Comparison of ENCODE assay signal across 8 mouse cellular contexts in the genomic region with DNA sequence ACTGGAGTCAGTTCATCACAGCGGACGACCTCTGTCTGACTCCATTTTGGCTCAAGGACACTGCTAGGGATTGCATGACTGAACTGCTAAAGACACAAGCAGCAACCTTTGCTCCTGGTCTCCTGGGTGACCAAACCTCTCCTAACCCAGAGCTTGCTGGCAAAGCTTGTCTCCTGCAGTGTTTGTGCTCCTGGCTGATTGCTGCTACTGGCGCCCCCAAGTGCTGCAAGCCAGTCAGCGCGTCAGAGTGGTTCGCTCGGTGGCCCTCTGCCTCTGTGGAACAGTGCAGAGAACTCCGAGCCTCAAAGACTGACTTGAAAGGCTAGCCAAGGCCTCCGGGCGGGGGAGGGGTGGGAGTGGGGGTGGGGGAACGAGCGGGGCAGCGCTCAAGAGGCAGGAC. TPM values are rescaled to one million over a fixed set of nuclear protein-coding genes. Genes with fewer than 3 reads are reported as not detected.
DNase-seq lines count a peak whose midpoint lies in the region; ATAC-seq lines count a peak whose summit lies in the region.

No protein-coding gene starts in this region.

- no peaks in the 10 kb centered on the region for H3K36me3 ChIP-seq in embryonic facial prominence, embryonic 11.5 days (replicated peaks; ENCODE audit: control insufficient read depth, insufficient read depth, low read depth, low read length)
- no peaks in the 10 kb centered on the region for H3K36me3 ChIP-seq in heart, embryonic 12.5 days
- H3K36me3 ChIP-seq in kidney, embryonic 16.5 days (ENCODE audit: insufficient read depth, low read length), result no peaks in the 10 kb centered on the region
- no peaks in the 10 kb centered on the region for H3K36me3 ChIP-seq in limb, embryonic 13.5 days
- H3K36me3 ChIP-seq in midbrain, embryonic 12.5 days, result no peaks in the 10 kb centered on the region

- no peaks in the 10 kb centered on the region for H3K9me3 ChIP-seq in embryonic facial prominence, embryonic 11.5 days (replicated peaks; ENCODE audit: control insufficient read depth, low read length)
- H3K9me3 ChIP-seq in heart, embryonic 12.5 days (replicated peaks), result no peaks in the 10 kb centered on the region
- no peaks in the 10 kb centered on the region for H3K9me3 ChIP-seq in kidney, embryonic 16.5 days (ENCODE audit: low read length)
- no peaks in the 10 kb centered on the region for H3K9me3 ChIP-seq in limb, embryonic 13.5 days
- no peaks in the 10 kb centered on the region for H3K9me3 ChIP-seq in midbrain, embryonic 12.5 days

- peaks cover 3% of the 10 kb centered on the region; the same call in 1 of the 2 replicates for H3K4me1 ChIP-seq in embryonic facial prominence, embryonic 11.5 days (ENCODE audit: control insufficient read depth, insufficient read depth, low read length)
- H3K4me1 ChIP-seq in heart, embryonic 12.5 days (replicated peaks), result peaks cover 18% of the 10 kb centered on the region; the same call in 1 of the 2 replicates
- H3K4me1 ChIP-seq in kidney, embryonic 16.5 days (ENCODE audit: insufficient read depth, low read length), result peaks cover 23% of the 10 kb centered on the region
- peaks cover 17% of the 10 kb centered on the region for H3K4me1 ChIP-seq in limb, embryonic 13.5 days
- H3K4me1 ChIP-seq in midbrain, embryonic 12.5 days, result peaks cover 30% of the 10 kb centered on the region

- peak; percentile 57; the same call in 1 of the 2 replicates for ATAC-seq in cerebellum, adult (ENCODE audit: insufficient number of reproducible peaks, low FRiP score, low TSS enrichment)
- ATAC-seq in embryonic facial prominence, embryonic 11.5 days (replicated peaks; ENCODE audit: insufficient number of reproducible peaks, low FRiP score, low TSS enrichment, low read depth), result peak; percentile 46
- ATAC-seq in heart, embryonic 12.5 days (ENCODE audit: insufficient number of reproducible peaks, low FRiP score), result peak; percentile 63; the same call in 1 of the 2 replicates
- ATAC-seq in kidney, embryonic 16.5 days (ENCODE audit: low FRiP score, low TSS enrichment), result peak; percentile 92
- ATAC-seq in limb, embryonic 13.5 days (ENCODE audit: low FRiP score, low read depth), result peak; percentile 64
- peak; percentile 72 for ATAC-seq in midbrain, embryonic 12.5 days (ENCODE audit: low FRiP score, low read depth)

- WGBS in embryonic facial prominence, embryonic 11.5 days, result 3% methylated on average over 13 of the region's 13 CpGs
- 5% methylated on average over 13 of the region's 13 CpGs for WGBS in heart, embryonic 12.5 days
- 6% methylated on average over 12 of the region's 13 CpGs for WGBS in kidney, embryonic 16.5 days
- WGBS in limb, embryonic 13.5 days, result 2% methylated on average over 13 of the region's 13 CpGs
- WGBS in midbrain, embryonic 12.5 days, result 2% methylated on average over 13 of the region's 13 CpGs

- H3K27ac ChIP-seq in embryonic facial prominence, embryonic 11.5 days (replicated peaks; ENCODE audit: low read depth, low read length), result no peak overlapping the region
- no peak overlapping the region for H3K27ac ChIP-seq in heart, embryonic 12.5 days (ENCODE audit: poor library complexity, severe bottlenecking)
- H3K27ac ChIP-seq in kidney, embryonic 16.5 days (ENCODE audit: low read length), result no peak overlapping the region
- peak overlapping the region; percentile 88 for H3K27ac ChIP-seq in limb, embryonic 13.5 days
- H3K27ac ChIP-seq in midbrain, embryonic 12.5 days (replicated peaks), result no peak overlapping the region

- H3K9ac ChIP-seq in embryonic facial prominence, embryonic 11.5 days (replicated peaks; ENCODE audit: low read length), result peak overlapping the region; percentile 60; the same call in 1 of the 2 replicates
- no peak overlapping the region for H3K9ac ChIP-seq in heart, embryonic 12.5 days
- peak overlapping the region; percentile 36 for H3K9ac ChIP-seq in kidney, embryonic 16.5 days (replicated peaks; ENCODE audit: low read length)
- H3K9ac ChIP-seq in limb, embryonic 13.5 days, result peak overlapping the region; percentile 80
- 0 out of 2 replicates have a peak overlapping the region, but pooled peaks have one; percentile 8 for H3K9ac ChIP-seq in midbrain, embryonic 12.5 days (replicated peaks)

- peak overlapping the region; percentile 54 for H3K4me3 ChIP-seq in embryonic facial prominence, embryonic 11.5 days (ENCODE audit: low read depth, low read length)
- peak overlapping the region; percentile 46 for H3K4me3 ChIP-seq in heart, embryonic 12.5 days
- peak overlapping the region; percentile 59 for H3K4me3 ChIP-seq in kidney, embryonic 16.5 days (ENCODE audit: low read length)
- H3K4me3 ChIP-seq in limb, embryonic 13.5 days, result peak overlapping the region; percentile 66
- H3K4me3 ChIP-seq in midbrain, embryonic 12.5 days, result peak overlapping the region; percentile 52

- H3K4me2 ChIP-seq in embryonic facial prominence, embryonic 11.5 days (ENCODE audit: low read depth, low read length), result peak overlapping the region; percentile 91
- peak overlapping the region; percentile 94 for H3K4me2 ChIP-seq in heart, embryonic 12.5 days
- H3K4me2 ChIP-seq in kidney, embryonic 16.5 days (replicated peaks; ENCODE audit: low read depth, low read length), result peak overlapping the region; percentile 97
- peak overlapping the region; percentile 89 for H3K4me2 ChIP-seq in limb, embryonic 13.5 days (replicated peaks)
- H3K4me2 ChIP-seq in midbrain, embryonic 12.5 days (replicated peaks), result peak overlapping the region; percentile 93

- peaks cover 3% of the 10 kb centered on the region; the same call in 1 of the 2 replicates for H3K27me3 ChIP-seq in embryonic facial prominence, embryonic 11.5 days (ENCODE audit: control insufficient read depth, insufficient read depth, low read length)
- H3K27me3 ChIP-seq in heart, embryonic 12.5 days (replicated peaks), result peaks cover 17% of the 10 kb centered on the region
- H3K27me3 ChIP-seq in kidney, embryonic 16.5 days (ENCODE audit: insufficient read depth, low read length), result peaks cover 19% of the 10 kb centered on the region
- peaks cover 9% of the 10 kb centered on the region for H3K27me3 ChIP-seq in limb, embryonic 13.5 days
- H3K27me3 ChIP-seq in midbrain, embryonic 12.5 days, result peaks cover 39% of the 10 kb centered on the region

- no peak for DNase-seq in cerebellum, adult 11-12 months
- DNase-seq in embryonic facial prominence, embryonic 11.5 days (ENCODE audit: low spot score), result peak; percentile 85
- DNase-seq in testis, postnatal 14 days (ENCODE audit: low spot score), result peak; percentile 26

RNA-seq across cellular contexts. Expression of gene Dkk2, which starts 1.1 kb away (rescaled TPM):
- 20.0 and 22.7 TPM in 2 replicates for polyA plus RNA-seq in embryonic facial prominence, embryonic 11.5 days (2014; fragmentation: Nextera tagmentation; extraction: Ambion mirVana)
- 1.8 and 2.0 TPM in 2 replicates for polyA plus RNA-seq in heart, embryonic 12.5 days (2016; fragmentation: Nextera tagmentation; extraction: Ambion mirVana)
- polyA plus RNA-seq in kidney, embryonic 16.5 days (2015; fragmentation: Nextera tagmentation; extraction: Ambion mirVana), result 13.1 and 14.4 TPM in 2 replicates
- polyA plus RNA-seq in limb, embryonic 13.5 days (2015; fragmentation: Nextera tagmentation; extraction: Ambion mirVana), result 66.6 and 71.3 TPM in 2 replicates
- 14.7 and 22.2 TPM in 2 replicates for polyA plus RNA-seq in midbrain, embryonic 12.5 days (2016; fragmentation: Nextera tagmentation; extraction: Ambion mirVana)
